Mouse (Mus musculus) spleen, postnatal 14 days (tissue): ENCODE data around the gene Gpr137c.

Source experiments
- DNase-seq, 2 experiments: peaks; one replicate each; pipeline ENCODE4 v3.0.0; 2021 to 2022; ENCODE audit warnings: low spot score in 2 of 2

Gpr137c gene

GRCm38 (mm10) chr14:45291608-45292007, 72.1 kb downstream of the Gpr137c start:
- no peak for DNase-seq

- DNase-seq: no peak
Observed at GRCm38 (mm10) chr14:45303939-45304338, 84.4 kb downstream of the Gpr137c start.

DNA sequence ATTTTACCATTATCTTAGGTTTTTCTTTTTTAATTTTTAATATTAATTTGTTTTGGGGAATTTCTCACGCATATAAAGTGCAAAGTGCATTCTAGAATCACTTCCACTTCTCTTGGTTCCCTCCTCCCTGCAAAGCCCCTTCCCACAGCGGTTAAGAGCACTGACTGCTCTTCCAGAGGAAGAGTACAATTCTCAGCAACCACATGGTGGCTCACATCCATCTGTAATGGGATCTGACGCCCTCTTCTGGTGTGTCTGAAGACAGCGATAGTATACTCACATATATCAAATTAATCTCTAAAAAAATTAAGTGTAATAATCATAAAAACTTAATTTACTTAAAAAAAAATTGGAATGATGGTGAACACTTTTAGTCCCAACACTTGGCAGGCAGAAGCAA, 84.9 kb downstream of the Gpr137c start:
- no peak for DNase-seq

- DNase-seq: no peak
Observed at GRCm38 (mm10) chr14:45305852-45306251, 86.3 kb downstream of the Gpr137c start.

GRCm38 (mm10) chr14:45307630-45308328, 88.3 kb downstream of the Gpr137c start:
- DNase-seq: no peak

GRCm38 (mm10) chr14:45309646-45310045, 90.1 kb downstream of the Gpr137c start:
- DNase-seq: no peak

GRCm38 (mm10) chr14:45310101-45310500, 90.6 kb downstream of the Gpr137c start:
- no peak for DNase-seq

DNA sequence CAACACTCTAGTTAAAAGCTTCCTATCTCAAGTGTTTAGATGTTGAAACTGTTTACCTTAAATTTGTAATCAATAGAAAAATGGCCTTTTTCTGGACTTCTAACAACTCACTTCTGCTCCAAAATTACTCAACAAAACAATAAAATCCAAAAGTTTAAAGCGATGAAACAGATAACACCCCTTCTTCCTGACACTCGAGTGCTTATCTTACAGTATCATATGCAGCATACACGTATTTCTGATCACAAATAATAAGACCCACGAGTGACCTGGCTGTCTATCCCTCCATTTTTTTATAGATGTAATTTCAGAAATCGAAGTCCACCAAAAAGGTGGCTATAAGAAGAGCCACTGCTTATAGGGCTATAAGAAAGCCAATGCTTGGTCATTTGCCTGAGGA, 97.4 kb downstream of the Gpr137c start:
- DNase-seq: no peak

DNA sequence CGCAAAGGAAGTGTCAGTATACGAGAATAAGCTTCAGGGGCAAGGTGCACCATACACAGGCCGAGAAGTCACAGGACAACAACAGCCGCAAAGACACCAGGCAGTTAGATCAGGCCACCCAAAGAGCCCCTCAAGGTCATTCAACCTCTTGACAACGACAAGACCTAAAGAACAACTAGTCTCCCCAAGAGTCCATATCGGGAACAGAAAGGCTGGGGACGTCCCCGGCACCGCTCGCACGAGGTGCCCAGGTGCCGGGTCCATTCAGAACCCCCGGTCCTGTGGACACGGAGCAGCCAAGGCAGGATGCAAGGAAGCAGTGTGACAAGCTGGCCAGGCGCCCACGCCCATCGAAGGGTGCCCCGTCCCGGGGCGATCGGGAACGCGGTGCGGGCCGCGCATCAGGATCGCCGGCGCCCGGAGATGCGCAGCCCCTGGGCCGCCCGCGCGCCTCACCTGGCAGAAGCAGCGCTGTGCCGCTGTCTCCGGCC, 98.4 kb downstream of the Gpr137c start:
- DNase-seq: no peak

- DNase-seq: peak; percentile 72 to 73
Observed at GRCm38 (mm10) chr14:45318426-45319236, 99.1 kb downstream of the Gpr137c start, which contains the start of gene Ero1l. Ero1l (minus strand) TSS chr14:45318771.

GRCm38 (mm10) chr14:45319237-45319610, 99.7 kb downstream of the Gpr137c start:
- no peak for DNase-seq

DNA sequence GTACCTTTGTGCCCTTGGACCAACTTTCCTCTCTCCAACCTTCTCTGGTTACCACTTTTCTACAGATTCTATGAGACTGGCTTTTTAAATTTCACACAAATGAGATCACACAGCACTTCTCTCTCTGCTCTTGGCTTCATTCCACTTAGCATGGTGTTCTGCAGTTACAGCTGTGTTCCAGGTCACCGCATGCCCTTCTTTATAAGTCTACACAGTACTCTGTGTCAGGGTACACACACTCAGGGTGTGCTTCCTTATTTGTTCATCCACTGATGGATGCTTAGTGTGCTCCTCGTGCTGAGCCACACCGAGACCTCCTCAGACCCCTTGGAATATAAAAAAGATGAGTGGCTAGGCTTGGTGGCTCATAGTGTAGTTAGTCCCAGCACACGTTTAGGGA, 100.6 kb downstream of the Gpr137c start:
- no peak for DNase-seq

- no peak for DNase-seq
Observed at GRCm38 (mm10) chr14:45321067-45321466, 101.5 kb downstream of the Gpr137c start.

- no peak for DNase-seq
Observed at GRCm38 (mm10) chr14:45321622-45322021, 102.1 kb downstream of the Gpr137c start.

DNA sequence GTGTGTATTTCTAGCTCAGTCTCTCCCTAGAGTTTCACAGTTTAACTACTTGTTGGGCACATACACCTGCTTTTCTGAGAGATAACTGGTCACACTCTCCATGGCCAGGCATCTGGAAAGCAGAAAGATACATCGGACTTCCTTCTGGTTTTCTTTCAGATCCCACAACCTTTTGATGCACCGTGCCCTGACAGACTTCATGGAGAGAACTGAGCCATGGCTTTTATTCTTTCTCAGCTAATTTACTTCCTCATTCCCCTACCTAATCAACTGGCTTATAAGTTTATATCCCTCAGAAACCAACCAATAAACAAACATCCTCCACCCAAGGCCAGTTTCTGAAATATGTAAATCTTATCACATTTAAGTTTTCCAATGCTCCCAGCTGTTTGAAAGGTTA, 102.9 kb downstream of the Gpr137c start:
- no peak for DNase-seq

DNA sequence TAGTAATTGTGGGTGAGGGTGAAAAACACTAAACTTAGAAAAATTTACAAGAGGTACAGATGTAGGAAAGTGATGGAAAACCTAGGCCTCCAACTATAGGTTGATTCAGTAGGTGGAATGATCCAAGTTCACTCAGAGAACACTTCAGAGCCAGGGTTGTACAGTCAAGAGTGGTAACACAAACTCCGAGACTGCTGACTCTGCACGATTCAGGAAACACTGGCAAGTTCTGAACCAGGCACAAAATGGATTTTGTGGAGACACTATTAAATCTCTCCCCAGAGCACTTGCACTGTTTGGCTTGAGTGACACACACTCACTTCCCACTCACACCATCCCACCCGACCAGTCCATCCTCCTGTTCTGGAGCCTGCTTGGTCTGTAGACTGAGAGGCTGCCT, 103.8 kb downstream of the Gpr137c start:
- no peak for DNase-seq

GRCm38 (mm10) chr14:45325471-45325870, 106.0 kb downstream of the Gpr137c start:
- DNase-seq: no peak

- no peak for DNase-seq
Observed at GRCm38 (mm10) chr14:45328072-45328713, 108.7 kb downstream of the Gpr137c start.

- no peak for DNase-seq
Observed at GRCm38 (mm10) chr14:45329018-45329588, 109.6 kb downstream of the Gpr137c start.

- peak; percentile 78 to 86 for DNase-seq
Observed at GRCm38 (mm10) chr14:45329589-45330181, 110.2 kb downstream of the Gpr137c start, which contains the start of gene Psmc6. Psmc6 (plus strand) TSS chr14:45329788.
